Comparison of ENCODE assay signal across 9 mouse cellular contexts in the genomic region with DNA sequence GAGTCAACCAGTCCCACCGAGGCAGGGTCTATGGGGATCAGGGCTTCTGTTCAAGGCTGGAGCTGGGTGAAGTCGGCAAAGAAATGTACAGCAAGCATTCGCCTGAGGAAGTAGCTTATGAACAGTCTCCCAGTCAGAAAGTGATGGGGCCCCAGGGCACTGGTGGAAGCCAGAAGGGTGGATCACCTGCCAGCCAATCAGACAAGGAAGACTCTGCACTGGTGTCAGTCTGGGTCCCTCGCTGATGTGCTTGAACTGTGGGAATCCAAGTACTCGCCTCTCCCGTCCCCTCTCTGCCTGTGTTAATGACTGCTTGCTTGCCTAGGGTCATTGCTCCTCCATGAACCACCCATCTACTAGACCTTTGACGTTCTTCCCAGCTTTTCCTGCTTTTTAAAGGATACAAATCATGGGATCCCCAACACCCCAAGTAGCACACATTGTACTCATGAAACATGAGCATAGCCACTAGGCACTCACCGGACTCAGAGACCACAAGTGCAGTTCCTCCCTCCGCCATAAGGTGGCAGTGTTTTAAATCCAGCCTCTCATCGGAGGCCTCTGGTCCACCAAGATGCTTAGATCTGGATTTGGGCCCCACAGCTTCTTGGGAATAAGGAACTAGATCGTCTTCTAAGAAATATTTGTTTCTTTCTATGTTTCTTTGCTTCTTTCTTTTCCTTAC.
DNase-seq lines count a peak whose midpoint lies in the region; ATAC-seq and TF ChIP-seq lines count a peak whose summit lies in the region.
"Had no signal": no experiment of that assay in that cellular context is flagged by ENCODE, and none has a peak within 500 bp of the region (broad histone marks: within the 10 kb centered on the region; RNA-seq: fewer than 3 reads in every experiment).

No protein-coding gene starts in this region.

- H3K4me3 ChIP-seq in kidney, adult 2 months (ENCODE audit: insufficient read depth, low read depth, low read length), result no peak overlapping the region
- H3K4me3 ChIP-seq in kidney, embryonic 15.5 days (replicated peaks), result no peak overlapping the region
- no peak overlapping the region for H3K4me3 ChIP-seq in ES-E14 (ENCODE audit: insufficient read depth in 1 of 2, low read depth in 1 of 2, low read length in 2 of 2, poor library complexity in 1 of 2, severe bottlenecking in 1 of 2)
- H3K4me3 ChIP-seq in bone marrow macrophage, adult 2 months (ENCODE audit: insufficient read depth, low read length), result no peak overlapping the region
- H3K4me3 ChIP-seq: erythroblast, embryonic 14.5 days; megakaryocyte, embryonic 14.5 days had no signal

- no peaks in the 10 kb centered on the region for H3K9me3 ChIP-seq in kidney, embryonic 15.5 days (replicated peaks)
- no peaks in the 10 kb centered on the region for H3K9me3 ChIP-seq in ES-E14 (ENCODE audit: control insufficient read depth, insufficient read depth, low read depth, low read length)
- H3K9me3 ChIP-seq: megakaryocyte, embryonic 14.5 days had no signal

- WGBS in kidney, adult 2 months, result 68% methylated on average over 11 of the region's 11 CpGs
- 75% methylated on average over 11 of the region's 11 CpGs for WGBS in kidney, embryonic 15.5 days

- peak; percentile 49 for DNase-seq in kidney, adult 2 months
- peak; percentile 36 for DNase-seq in ES-E14 (ENCODE audit: low read depth, low spot score)
- peak; percentile 75 for DNase-seq in induced T-regulatory cell, adult 2 months (ENCODE audit: low read depth)
- peak; percentile 75 for DNase-seq in retina, embryonic 14.5 days (ENCODE audit: low spot score)
- no peak for DNase-seq in ovary, postnatal 36 days (ENCODE audit: low spot score)

- in situ Hi-C loops in ES-E14 (cut with MboI; ENCODE audit: low sequenced_read_pairs in 2 of 2, unreplicated experiment in 2 of 2), result loop anchor here in 1 of 2 experiments (10.0 kb wide), 1 partner anchor 448 kb away; no protein-coding TSS in a partner anchor

- H3K4me2 ChIP-seq in kidney, embryonic 15.5 days, result no peak overlapping the region

- no peaks in the 10 kb centered on the region for H3K4me1 ChIP-seq in kidney, adult 2 months (ENCODE audit: control insufficient read depth, insufficient read depth, low read length)
- peaks cover 26% of the 10 kb centered on the region for H3K4me1 ChIP-seq in kidney, embryonic 15.5 days
- peaks cover 3 to 7% of the 10 kb centered on the region in 2 experiments; a peak in 2 of 4 replicates for H3K4me1 ChIP-seq in ES-E14 (ENCODE audit: control insufficient read depth in 2 of 2, insufficient read depth in 2 of 2, low read length in 2 of 2, poor library complexity in 1 of 2)
- no peaks in the 10 kb centered on the region for H3K4me1 ChIP-seq in bone marrow macrophage, adult 2 months (ENCODE audit: control insufficient read depth, insufficient read depth, low read length)
- H3K4me1 ChIP-seq: megakaryocyte, embryonic 14.5 days had no signal

- ATAC-seq in kidney, embryonic 15.5 days (replicated peaks; ENCODE audit: low FRiP score), result no peak

- TF ChIP-seq CTCF in kidney, adult 2 months (conservative IDR thresholded peaks at IDR 0.05; ENCODE audit: insufficient read depth, insufficient read length, low read depth, low read length), result peak; percentile 81
- peak; percentile 74 for TF ChIP-seq CTCF in bone marrow macrophage, adult 2 months (IDR thresholded peaks at IDR 0.05; ENCODE audit: low read depth, low read length)

- no peaks in the 10 kb centered on the region for H3K27me3 ChIP-seq in kidney, adult 2 months (replicated peaks; ENCODE audit: control insufficient read depth, insufficient read depth, low read length)
- no peaks in the 10 kb centered on the region for H3K27me3 ChIP-seq in kidney, embryonic 15.5 days

- H3K36me3 ChIP-seq in kidney, adult 2 months (ENCODE audit: control insufficient read depth, insufficient read depth, low read length), result no peaks in the 10 kb centered on the region
- no peaks in the 10 kb centered on the region for H3K36me3 ChIP-seq in kidney, embryonic 15.5 days
- H3K36me3 ChIP-seq in ES-E14 (ENCODE audit: control insufficient read depth, insufficient read depth, low read length, poor library complexity, severe bottlenecking), result no peaks in the 10 kb centered on the region

- no peak for TF ChIP-seq POLR2A in kidney, adult 2 months (IDR thresholded peaks at IDR 0.05; ENCODE audit: low read depth, low read length)
- TF ChIP-seq POLR2A in bone marrow macrophage, adult 2 months (IDR thresholded peaks at IDR 0.05; ENCODE audit: borderline replicate concordance, low read depth, low read length), result no peak

- H3K27ac ChIP-seq in kidney, adult 2 months (ENCODE audit: insufficient read depth, low read depth, low read length), result no peak overlapping the region
- H3K27ac ChIP-seq in kidney, embryonic 15.5 days, result no peak overlapping the region
- no peak overlapping the region for H3K27ac ChIP-seq in ES-E14 (ENCODE audit: insufficient read depth, low read depth, low read length, poor library complexity, severe bottlenecking)
- H3K27ac ChIP-seq in bone marrow macrophage, adult 2 months (ENCODE audit: insufficient read depth, low read depth, low read length), result no peak overlapping the region

- no peak overlapping the region for H3K9ac ChIP-seq in kidney, embryonic 15.5 days
- H3K9ac ChIP-seq in ES-E14 (ENCODE audit: insufficient read depth, low read depth, low read length, poor library complexity, severe bottlenecking), result no peak overlapping the region

TF ChIP-seq in ES-E14, 5 proteins besides CTCF, POLR2A, EP300 and RAD21:
- TF ChIP-seq MAFK (IDR thresholded peaks at IDR 0.05; ENCODE audit: insufficient read depth, low read depth, low read length) (no peak), ZC3H11A (IDR thresholded peaks at IDR 0.05; ENCODE audit: borderline replicate concordance, low read depth, low read length) (no peak), CHD2 (IDR thresholded peaks at IDR 0.05; ENCODE audit: low read depth, low read length) (no peak), HCFC1 (IDR thresholded peaks at IDR 0.05; ENCODE audit: borderline replicate concordance, insufficient read depth, low read length) (no peak), ZNF384 (IDR thresholded peaks at IDR 0.05; ENCODE audit: low read depth, low read length) (no peak)
